Mouse (Mus musculus) lung, postnatal 0 days (tissue): ENCODE measurements around the gene Mapk1ip1l. TPM values are rescaled to one million over a fixed set of nuclear protein-coding genes. Genes with fewer than 3 reads are reported as not detected.

Experiments
- ATAC-seq: fragments of 200-750 bp; cut with Nextera tagmentation; 2 replicates; pipeline ENCODE4 v1.8.0; 2017; ENCODE audit warnings: moderate library complexity
- DNase-seq: peaks from one replicate; pipeline ENCODE4 v3.0.0-alpha.2; 2016; ENCODE audit warnings: low spot score
- H3K27ac ChIP-seq: fragments of 300-500 bp; sonication (generic); 2 replicates; pipeline ENCODE4 v1.5.1; 2014; ENCODE audit warnings: antibody characterized with exemption, mild to moderate bottlenecking, low read length, mixed read lengths
- H3K27me3 ChIP-seq: fragments of 300-500 bp; sonication (generic); replicated peaks from 2 replicates; pipeline ENCODE4 v1.6.1; 2014; ENCODE audit warnings: low read length, mixed read lengths; ENCODE audit not compliant: insufficient read depth
- H3K36me3 ChIP-seq: fragments of 300-500 bp; sonication (generic); 2 replicates; pipeline ENCODE4 v1.6.1; 2014; ENCODE audit warnings: low read length, mixed read lengths; ENCODE audit not compliant: insufficient read depth
- H3K4me1 ChIP-seq: fragments of 300-500 bp; sonication (generic); 2 replicates; pipeline ENCODE4 v1.6.1; 2014; ENCODE audit warnings: antibody characterized with exemption, low read depth, low read length, mixed read lengths; ENCODE audit not compliant: insufficient read depth
- H3K4me2 ChIP-seq: fragments of 300-500 bp; sonication (generic); replicated peaks from 2 replicates; pipeline ENCODE4 v1.6.1; 2014; ENCODE audit warnings: low read depth, mild to moderate bottlenecking, low read length, moderate library complexity, mixed read lengths
- H3K4me3 ChIP-seq: fragments of 300-500 bp; sonication (generic); 2 replicates; pipeline ENCODE4 v1.5.1; 2014; ENCODE audit warnings: low read depth, low read length
- H3K9ac ChIP-seq: fragments of 300-500 bp; sonication (generic); replicated peaks from 2 replicates; pipeline ENCODE4 v1.6.1; 2014; ENCODE audit warnings: low read depth, mild to moderate bottlenecking
- H3K9me3 ChIP-seq: fragments of 300-500 bp; sonication (generic); 2 replicates; pipeline ENCODE4 v1.6.1; 2016; ENCODE audit warnings: low read length, mixed read lengths
- CTCF ChIP-seq: IDR thresholded peaks from 2 replicates; pipeline ENCODE4 v1.5.1; 2016; ENCODE audit warnings: antibody characterized with exemption, mild to moderate bottlenecking
- EP300 ChIP-seq: IDR thresholded peaks from 2 replicates; pipeline ENCODE4 v1.6.1; 2016; ENCODE audit warnings: antibody characterized with exemption, mild to moderate bottlenecking, control low read depth
- WGBS: fragments of 180-500 bp; shearing (Covaris S2); extraction: QIAGEN DNeasy Blood & Tissue Kit; methylation state at CpG from one replicate; pipeline ENCODE4 v1.1.7; 2014; 5-methylcytosine and 5-hydroxymethylcytosine counted together
- polyA plus RNA-seq: library from polyadenylated mRNA; unstranded; fragments of >200 nt; fragmentation: Nextera tagmentation; extraction: Ambion mirVana; gene quantifications from 2 replicates; pipeline ENCODE4 v1.2.1, GENCODE M21; 2015

Mapk1ip1l gene
- polyA plus RNA-seq = 19.9 and 23.9 TPM in 2 replicates

DNA sequence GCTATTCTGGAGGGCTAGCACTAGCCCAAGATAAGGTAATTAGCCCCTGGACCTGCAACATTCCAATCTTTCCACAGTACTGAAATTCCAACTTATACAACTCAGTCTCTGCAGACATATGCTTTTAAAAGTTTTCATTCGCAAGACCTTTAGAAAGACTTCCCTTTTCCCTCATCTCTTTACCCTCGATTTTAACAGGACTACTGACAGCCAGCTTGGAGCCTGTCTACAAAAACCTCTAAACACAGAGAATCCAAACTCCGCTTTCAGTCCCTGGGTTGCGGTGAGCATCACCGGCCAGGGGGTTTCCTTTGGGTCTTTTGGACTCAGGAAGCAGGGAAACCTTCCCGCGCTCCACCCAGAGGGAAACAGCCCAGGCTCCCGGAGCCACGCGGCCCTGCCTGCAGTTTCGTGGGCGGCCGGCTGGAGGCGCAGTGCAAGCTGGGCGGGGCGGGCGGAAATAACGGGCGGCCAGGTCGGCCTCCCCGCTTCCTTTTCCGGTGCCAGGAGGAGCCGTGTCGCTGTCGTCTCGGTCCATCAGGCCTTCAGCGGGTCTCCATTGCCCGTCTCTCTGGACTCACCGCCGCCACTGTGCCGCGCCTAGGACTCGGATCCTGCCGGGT, at the start of gene Mapk1ip1l:
Mapk1ip1l (plus strand) TSS at position 482 of the 623 bp plus-strand sequence.
- Histone ChIP-seq H3K27ac (peak within 1 kb of the TSS; percentile 98), H3K4me3 (peak within 1 kb of the TSS; percentile 89), H3K4me1 (peaks cover 9% of the 10 kb centered on the region; the same call in 1 of the 2 replicates), H3K36me3 (no peaks in the 10 kb centered on the region), H3K4me2 (peak within 1 kb of the TSS; percentile 54), H3K27me3 (no peaks in the 10 kb centered on the region), H3K9ac (peak within 1 kb of the TSS; percentile 89), H3K9me3 (no peaks in the 10 kb centered on the region)
- ATAC-seq (peak; percentile 95), DNase-seq (peak; percentile 96)
- peak; percentile 98 for TF ChIP-seq CTCF
- TF ChIP-seq EP300 = peak; percentile 44; the same call in 1 of the 2 replicates
- 1% methylated on average over 33 of the region's 34 CpGs for WGBS

DNA sequence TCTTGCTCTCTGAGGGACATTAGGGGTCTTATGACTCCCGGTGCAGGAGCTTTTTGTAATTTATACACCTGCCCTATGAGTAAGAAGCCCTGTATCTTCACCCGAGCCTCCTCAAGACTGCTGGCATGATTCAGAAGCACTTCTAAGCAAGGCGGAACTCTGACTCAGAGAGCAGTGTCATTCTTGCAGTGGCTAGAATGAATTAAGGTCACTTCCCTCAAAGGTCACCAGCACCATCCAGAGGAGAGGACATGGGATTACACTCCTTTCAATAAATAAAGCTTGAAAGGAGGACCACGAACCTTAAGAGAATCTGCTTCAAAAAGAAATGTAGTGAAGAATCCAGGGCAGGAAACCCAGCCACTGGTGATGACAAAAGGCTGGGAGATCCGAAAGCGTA, 48.2 kb upstream of the Mapk1ip1l start:
- DNase-seq = peak; percentile 49
- 77% methylated on average over 6 of the region's 6 CpGs for WGBS
- no peak overlapping the region for H3K27ac ChIP-seq
- no peak for TF ChIP-seq EP300
- TF ChIP-seq CTCF = peak; percentile 67
- no peaks in the 10 kb centered on the region for H3K4me1 ChIP-seq
- H3K9me3 ChIP-seq = no peaks in the 10 kb centered on the region
- peak; percentile 37; the same call in 1 of the 2 replicates for ATAC-seq
- no peaks in the 10 kb centered on the region for H3K27me3 ChIP-seq
- no peak overlapping the region for H3K4me3 ChIP-seq
- H3K9ac ChIP-seq = no peak overlapping the region
- H3K4me2 ChIP-seq = no peak overlapping the region
- H3K36me3 ChIP-seq = peaks cover 4% of the 10 kb centered on the region; the same call in 1 of the 2 replicates

DNA sequence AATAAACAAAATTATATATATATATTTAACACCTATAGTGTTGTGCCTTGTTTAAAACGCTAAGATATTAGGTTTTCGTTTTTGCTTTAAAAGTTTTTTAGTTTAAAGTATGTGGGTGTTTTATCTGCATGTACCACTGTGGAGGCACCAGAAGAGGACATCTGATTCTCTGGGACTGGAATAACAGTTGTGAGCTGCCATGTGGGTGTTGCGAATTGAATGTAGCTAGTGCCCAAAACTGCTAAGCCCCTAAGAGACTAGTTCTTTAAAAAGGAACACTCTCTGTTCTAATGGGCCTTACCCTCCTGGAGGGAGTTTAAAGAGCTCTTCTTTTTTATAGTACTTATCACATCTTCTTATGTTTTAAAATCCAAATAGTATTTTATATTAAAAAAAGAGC, 33.2 kb upstream of the Mapk1ip1l start:
- WGBS = 94% methylated on average over 3 of the region's 3 CpGs
- DNase-seq = no peak
- Histone ChIP-seq H3K4me1 (no peaks in the 10 kb centered on the region), H3K27ac (no peak overlapping the region), H3K36me3 (no peaks in the 10 kb centered on the region; the same call in 1 of the 2 replicates), H3K4me2 (no peak overlapping the region), H3K27me3 (no peaks in the 10 kb centered on the region), H3K9me3 (no peaks in the 10 kb centered on the region), H3K9ac (no peak overlapping the region), H3K4me3 (no peak overlapping the region)
- TF ChIP-seq EP300 (no peak), CTCF (no peak)
- ATAC-seq = no peak

DNA sequence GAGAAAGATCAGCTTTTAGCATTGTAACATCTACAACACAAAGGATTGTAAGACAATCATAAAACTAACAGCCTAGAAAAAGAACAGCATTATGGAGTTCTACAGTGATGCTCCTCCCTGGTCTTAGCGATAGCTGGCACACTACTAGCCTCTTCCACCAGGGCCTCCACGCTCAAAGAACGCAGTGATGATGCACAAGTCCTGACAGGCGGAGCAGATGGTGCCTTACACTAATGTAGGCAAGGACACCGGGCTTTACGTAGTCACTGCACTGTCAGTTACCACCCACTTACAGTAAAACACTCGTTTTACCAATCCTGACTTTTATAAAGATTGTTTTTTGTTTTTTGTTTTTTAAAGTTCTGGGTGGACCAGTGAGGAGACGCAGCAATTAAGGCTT, 32.2 kb upstream of the Mapk1ip1l start:
- H3K36me3 ChIP-seq = no peaks in the 10 kb centered on the region; the same call in 1 of the 2 replicates

DNA sequence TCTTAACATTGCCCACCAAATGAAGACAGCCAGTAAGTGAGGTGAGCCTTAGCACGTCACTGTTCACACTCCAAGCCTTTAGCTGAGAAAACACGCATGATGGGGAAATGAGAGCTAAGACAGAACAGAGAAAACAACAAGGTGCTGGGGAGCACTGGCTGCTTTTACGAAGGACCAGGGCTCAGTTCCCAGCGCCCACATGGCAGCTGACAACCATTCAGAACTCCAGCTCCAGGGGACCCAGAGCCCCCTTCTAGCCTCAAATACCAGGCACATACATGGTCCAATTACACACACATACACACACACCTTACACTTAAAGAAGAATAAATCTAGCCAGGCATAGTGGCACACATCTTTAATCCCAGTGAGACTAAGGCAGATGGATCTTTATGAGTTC, 29.0 kb upstream of the Mapk1ip1l start:
- H3K27me3 ChIP-seq = no peaks in the 10 kb centered on the region
- no peak for ATAC-seq
- no peaks in the 10 kb centered on the region for H3K9me3 ChIP-seq
- H3K4me2 ChIP-seq = no peak overlapping the region
- H3K27ac ChIP-seq = no peak overlapping the region
- TF ChIP-seq CTCF = no peak
- no peak for TF ChIP-seq EP300
- 97% methylated on average over 4 of the region's 4 CpGs for WGBS
- no peaks in the 10 kb centered on the region for H3K4me1 ChIP-seq
- no peak overlapping the region for H3K4me3 ChIP-seq
- DNase-seq = no peak
- H3K9ac ChIP-seq = no peak overlapping the region
- no peaks in the 10 kb centered on the region; the same call in 1 of the 2 replicates for H3K36me3 ChIP-seq

More for the DNA sequence above, 32.2 kb upstream of the Mapk1ip1l start:
- H3K4me2 ChIP-seq = no peak overlapping the region
- no peak overlapping the region for H3K27ac ChIP-seq
- WGBS = 90% methylated on average over 8 of the region's 8 CpGs
- no peaks in the 10 kb centered on the region for H3K9me3 ChIP-seq
- DNase-seq (no peak), ATAC-seq (no peak)
- H3K9ac ChIP-seq = no peak overlapping the region
- no peaks in the 10 kb centered on the region for H3K27me3 ChIP-seq
- no peaks in the 10 kb centered on the region for H3K4me1 ChIP-seq
- no peak overlapping the region for H3K4me3 ChIP-seq
- no peak for TF ChIP-seq CTCF
- no peak for TF ChIP-seq EP300

DNA sequence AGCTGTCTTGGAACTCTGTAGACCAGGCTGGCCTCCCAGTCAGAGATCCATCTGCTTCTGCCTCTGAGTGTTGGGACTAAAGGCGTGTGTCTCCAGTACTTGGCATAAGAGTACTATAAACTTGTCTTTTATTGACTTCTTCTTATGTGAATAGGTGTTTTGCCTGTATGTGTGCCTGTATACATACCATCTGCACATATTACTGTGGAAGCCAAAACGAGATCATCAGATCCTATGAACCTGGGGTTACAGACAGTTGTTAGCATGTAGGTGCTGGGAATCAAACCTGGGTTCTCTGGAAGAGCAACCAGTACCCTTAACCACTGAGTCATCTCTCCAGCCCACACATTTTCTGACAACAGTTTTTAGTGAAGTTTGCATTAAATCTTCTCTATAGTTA, 28.4 kb upstream of the Mapk1ip1l start:
- Histone ChIP-seq H3K27me3 (no peaks in the 10 kb centered on the region), H3K4me2 (no peak overlapping the region), H3K36me3 (no peaks in the 10 kb centered on the region; the same call in 1 of the 2 replicates), H3K9me3 (no peaks in the 10 kb centered on the region), H3K9ac (no peak overlapping the region), H3K4me3 (no peak overlapping the region), H3K27ac (no peak overlapping the region), H3K4me1 (no peaks in the 10 kb centered on the region)
- 91% methylated on average over 2 of the region's 2 CpGs for WGBS
- ATAC-seq = no peak
- no peak for DNase-seq
- TF ChIP-seq CTCF (no peak), EP300 (no peak)
